Mouse (Mus musculus): ENCODE data around the gene Krtap9-5. TPM values are rescaled to one million over a fixed set of nuclear protein-coding genes. Genes with fewer than 3 reads are reported as not detected.

Krtap9-5 gene
- polyA plus RNA-seq (2014; fragmentation: Illumina TruSeq; extraction: RNeasy Lipid Tissue Mini Kit (QIAGEN cat#74804); ENCODE audit: low read depth, low replicate concordance), result not detected

GRCm38 (mm10) chr11:99948175-99948574 is at the start of gene Krtap9-5:
TSS of gene Krtap9-5 (plus strand) at chr11:99948475.

GRCm38 (mm10) chr11:99907620-99908019 is 40.7 kb upstream of the Krtap9-5 start, which contains the start of gene Krtap31-1:
TSS of gene Krtap31-1 (plus strand) at chr11:99907920.

GRCm38 (mm10) chr11:99914451-99914850 is 33.8 kb upstream of the Krtap9-5 start, which contains the start of gene Gm11565:
TSS of gene Gm11565 (plus strand) at chr11:99914751.

DNA sequence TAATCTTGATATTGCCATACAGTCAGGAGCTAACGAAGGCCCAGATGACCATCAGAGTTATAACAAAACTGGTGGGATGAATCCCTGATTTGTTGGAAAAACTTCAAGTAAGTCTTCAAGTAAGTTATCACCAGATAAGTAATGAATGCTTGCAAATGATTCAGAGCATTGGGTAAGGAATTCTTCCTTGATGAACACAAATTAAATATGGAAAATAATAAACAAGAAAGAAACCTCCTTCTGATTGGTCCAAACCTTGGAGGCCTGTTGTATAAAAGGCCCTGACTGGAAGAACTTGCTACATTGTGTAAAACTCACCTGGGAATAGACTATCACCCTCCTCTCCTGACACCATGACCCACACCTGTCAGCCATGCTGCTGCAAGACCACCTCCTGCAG is 12.3 kb upstream of the Krtap9-5 start, which contains the start of gene Krtap31-2:
Gene Krtap31-2, plus strand, starts transcription at position 301 of the 400 bp plus-strand sequence.

DNA sequence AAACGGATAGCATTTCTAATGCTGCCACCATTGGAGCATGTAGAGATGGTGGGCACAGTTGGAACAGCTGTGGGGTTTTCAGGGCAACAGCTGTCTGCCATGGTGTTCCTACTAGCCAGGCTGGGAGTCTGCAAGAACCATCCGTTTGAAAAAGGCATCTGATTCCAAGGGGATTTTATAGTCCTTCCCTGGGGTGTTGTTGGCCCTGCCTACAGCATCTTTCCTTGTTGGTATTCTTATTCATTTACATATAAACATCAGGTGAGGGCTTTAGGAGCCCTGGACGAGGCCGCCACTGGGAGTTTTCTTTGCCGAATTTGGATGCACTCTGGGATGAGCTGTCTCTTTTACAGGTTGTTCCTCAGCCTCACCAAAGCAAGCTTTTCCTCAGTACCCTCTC is 30.7 kb downstream of the Krtap9-5 start, which contains the start of gene Krtap29-1:
Gene Krtap29-1, minus strand, starts transcription at position 101 of the 400 bp plus-strand sequence.

GRCm38 (mm10) chr11:99986180-99986647 is 37.9 kb downstream of the Krtap9-5 start, which contains the start of gene Krtap16-1:
TSS of gene Krtap16-1 (minus strand) at chr11:99986597.

GRCm38 (mm10) chr11:99993620-99994383 is 45.5 kb downstream of the Krtap9-5 start, which contains the start of gene Krtap17-1:
TSS of gene Krtap17-1 (minus strand) at chr11:99993994.

Other genes with a start within 250 kb of the Krtap9-5 start
- gene Gm14180, start 214.2 kb upstream of the Krtap9-5 start, polyA plus RNA-seq (2014; fragmentation: Illumina TruSeq; extraction: RNeasy Lipid Tissue Mini Kit (QIAGEN cat#74804); ENCODE audit: low read depth, low replicate concordance), result not detected
- not detected for gene Gm11595, start 175.6 kb upstream of the Krtap9-5 start, polyA plus RNA-seq (2014; fragmentation: Illumina TruSeq; extraction: RNeasy Lipid Tissue Mini Kit (QIAGEN cat#74804); ENCODE audit: low read depth, low replicate concordance)
- not detected for gene Krtap4-8, start 167.8 kb upstream of the Krtap9-5 start, polyA plus RNA-seq (2014; fragmentation: Illumina TruSeq; extraction: RNeasy Lipid Tissue Mini Kit (QIAGEN cat#74804); ENCODE audit: low read depth, low replicate concordance)
- not detected for gene Krtap4-9, start 163.3 kb upstream of the Krtap9-5 start, polyA plus RNA-seq (2014; fragmentation: Illumina TruSeq; extraction: RNeasy Lipid Tissue Mini Kit (QIAGEN cat#74804); ENCODE audit: low read depth, low replicate concordance)
- gene Gm11596, start 155.0 kb upstream of the Krtap9-5 start, polyA plus RNA-seq (2014; fragmentation: Illumina TruSeq; extraction: RNeasy Lipid Tissue Mini Kit (QIAGEN cat#74804); ENCODE audit: low read depth, low replicate concordance), result not detected
- not detected for gene Gm11569, start 149.5 kb upstream of the Krtap9-5 start, polyA plus RNA-seq (2014; fragmentation: Illumina TruSeq; extraction: RNeasy Lipid Tissue Mini Kit (QIAGEN cat#74804); ENCODE audit: low read depth, low replicate concordance)
- not detected for gene Gm11554, start 144.0 kb upstream of the Krtap9-5 start, polyA plus RNA-seq (2014; fragmentation: Illumina TruSeq; extraction: RNeasy Lipid Tissue Mini Kit (QIAGEN cat#74804); ENCODE audit: low read depth, low replicate concordance)
- gene Krtap4-13, start 138.6 kb upstream of the Krtap9-5 start, polyA plus RNA-seq (2014; fragmentation: Illumina TruSeq; extraction: RNeasy Lipid Tissue Mini Kit (QIAGEN cat#74804); ENCODE audit: low read depth, low replicate concordance), result not detected
- gene Gm11564, start 132.8 kb upstream of the Krtap9-5 start, polyA plus RNA-seq (2014; fragmentation: Illumina TruSeq; extraction: RNeasy Lipid Tissue Mini Kit (QIAGEN cat#74804); ENCODE audit: low read depth, low replicate concordance), result not detected
- not detected for gene 2300003K06Rik, start 110.4 kb upstream of the Krtap9-5 start, polyA plus RNA-seq (2014; fragmentation: Illumina TruSeq; extraction: RNeasy Lipid Tissue Mini Kit (QIAGEN cat#74804); ENCODE audit: low read depth, low replicate concordance)
- not detected for gene Krtap4-16, start 96.9 kb upstream of the Krtap9-5 start, polyA plus RNA-seq (2014; fragmentation: Illumina TruSeq; extraction: RNeasy Lipid Tissue Mini Kit (QIAGEN cat#74804); ENCODE audit: low read depth, low replicate concordance)
- gene Gm11568, start 90.6 kb upstream of the Krtap9-5 start, polyA plus RNA-seq (2014; fragmentation: Illumina TruSeq; extraction: RNeasy Lipid Tissue Mini Kit (QIAGEN cat#74804); ENCODE audit: low read depth, low replicate concordance), result not detected
- not detected for gene Gm11559, start 84.0 kb upstream of the Krtap9-5 start, polyA plus RNA-seq (2014; fragmentation: Illumina TruSeq; extraction: RNeasy Lipid Tissue Mini Kit (QIAGEN cat#74804); ENCODE audit: low read depth, low replicate concordance)
- gene Krtap9-1, start 75.1 kb upstream of the Krtap9-5 start, polyA plus RNA-seq (2014; fragmentation: Illumina TruSeq; extraction: RNeasy Lipid Tissue Mini Kit (QIAGEN cat#74804); ENCODE audit: low read depth, low replicate concordance), result not detected
- gene Gm11567, start 69.3 kb upstream of the Krtap9-5 start, polyA plus RNA-seq (2014; fragmentation: Illumina TruSeq; extraction: RNeasy Lipid Tissue Mini Kit (QIAGEN cat#74804); ENCODE audit: low read depth, low replicate concordance), result not detected
- not detected for gene Krtap31-1, start 40.6 kb upstream of the Krtap9-5 start, polyA plus RNA-seq (2014; fragmentation: Illumina TruSeq; extraction: RNeasy Lipid Tissue Mini Kit (QIAGEN cat#74804); ENCODE audit: low read depth, low replicate concordance)
- gene Gm11565, start 33.7 kb upstream of the Krtap9-5 start, polyA plus RNA-seq (2014; fragmentation: Illumina TruSeq; extraction: RNeasy Lipid Tissue Mini Kit (QIAGEN cat#74804); ENCODE audit: low read depth, low replicate concordance), result not detected
- gene Krtap31-2, start 12.2 kb upstream of the Krtap9-5 start, polyA plus RNA-seq (2014; fragmentation: Illumina TruSeq; extraction: RNeasy Lipid Tissue Mini Kit (QIAGEN cat#74804); ENCODE audit: low read depth, low replicate concordance), result not detected
- gene Krtap29-1, start 30.6 kb downstream of the Krtap9-5 start, polyA plus RNA-seq (2014; fragmentation: Illumina TruSeq; extraction: RNeasy Lipid Tissue Mini Kit (QIAGEN cat#74804); ENCODE audit: low read depth, low replicate concordance), result not detected
- gene Krtap16-1, start 38.1 kb downstream of the Krtap9-5 start, polyA plus RNA-seq (2014; fragmentation: Illumina TruSeq; extraction: RNeasy Lipid Tissue Mini Kit (QIAGEN cat#74804); ENCODE audit: low read depth, low replicate concordance), result not detected
- gene Krtap17-1, start 45.5 kb downstream of the Krtap9-5 start, polyA plus RNA-seq (2014; fragmentation: Illumina TruSeq; extraction: RNeasy Lipid Tissue Mini Kit (QIAGEN cat#74804); ENCODE audit: low read depth, low replicate concordance), result not detected
- gene Krt33a, start 67.7 kb downstream of the Krtap9-5 start, polyA plus RNA-seq (2014; fragmentation: Illumina TruSeq; extraction: RNeasy Lipid Tissue Mini Kit (QIAGEN cat#74804); ENCODE audit: low read depth, low replicate concordance), result not detected
- gene Krt33b, start 81.4 kb downstream of the Krtap9-5 start, polyA plus RNA-seq (2014; fragmentation: Illumina TruSeq; extraction: RNeasy Lipid Tissue Mini Kit (QIAGEN cat#74804); ENCODE audit: low read depth, low replicate concordance), result not detected
- gene Krt34, start 93.1 kb downstream of the Krtap9-5 start, polyA plus RNA-seq (2014; fragmentation: Illumina TruSeq; extraction: RNeasy Lipid Tissue Mini Kit (QIAGEN cat#74804); ENCODE audit: low read depth, low replicate concordance), result not detected
- gene Krt31, start 102.1 kb downstream of the Krtap9-5 start, polyA plus RNA-seq (2014; fragmentation: Illumina TruSeq; extraction: RNeasy Lipid Tissue Mini Kit (QIAGEN cat#74804); ENCODE audit: low read depth, low replicate concordance), result not detected
- gene Krt32, start 139.8 kb downstream of the Krtap9-5 start, polyA plus RNA-seq (2014; fragmentation: Illumina TruSeq; extraction: RNeasy Lipid Tissue Mini Kit (QIAGEN cat#74804); ENCODE audit: low read depth, low replicate concordance), result not detected
- gene Krt35, start 147.8 kb downstream of the Krtap9-5 start, polyA plus RNA-seq (2014; fragmentation: Illumina TruSeq; extraction: RNeasy Lipid Tissue Mini Kit (QIAGEN cat#74804); ENCODE audit: low read depth, low replicate concordance), result not detected
- not detected for gene Krt36, start 157.2 kb downstream of the Krtap9-5 start, polyA plus RNA-seq (2014; fragmentation: Illumina TruSeq; extraction: RNeasy Lipid Tissue Mini Kit (QIAGEN cat#74804); ENCODE audit: low read depth, low replicate concordance)
- gene Krt13, start 173.1 kb downstream of the Krtap9-5 start, polyA plus RNA-seq (2014; fragmentation: Illumina TruSeq; extraction: RNeasy Lipid Tissue Mini Kit (QIAGEN cat#74804); ENCODE audit: low read depth, low replicate concordance), result not detected
- not detected for gene Krt15, start 187.5 kb downstream of the Krtap9-5 start, polyA plus RNA-seq (2014; fragmentation: Illumina TruSeq; extraction: RNeasy Lipid Tissue Mini Kit (QIAGEN cat#74804); ENCODE audit: low read depth, low replicate concordance)
- 7.3 TPM for gene Krt19, start 200.2 kb downstream of the Krtap9-5 start, polyA plus RNA-seq (2014; fragmentation: Illumina TruSeq; extraction: RNeasy Lipid Tissue Mini Kit (QIAGEN cat#74804); ENCODE audit: low read depth, low replicate concordance)
- gene Krt9, start 244.8 kb downstream of the Krtap9-5 start, polyA plus RNA-seq (2014; fragmentation: Illumina TruSeq; extraction: RNeasy Lipid Tissue Mini Kit (QIAGEN cat#74804); ENCODE audit: low read depth, low replicate concordance), result not detected